Mouse (Mus musculus) ES-E14 (cell line): Measurements from ENCODE around the gene Syap1. TPM values are rescaled to one million over a fixed set of nuclear protein-coding genes. Genes with fewer than 3 reads are reported as not detected.
"Not testable (repeated sequence)": the region's sequence is repeated elsewhere in the genome, so short reads cannot be mapped to it uniquely, and the experiment has no call there.

Source experiments
- DNase-seq: peaks from one replicate; pipeline ENCODE4 v3.0.0-alpha.2; 2013; ENCODE audit warnings: low read depth, low spot score
- H3K27ac ChIP-seq: 2 replicates; pipeline ENCODE4 v1.5.1; 2012; ENCODE audit warnings: low read depth, mild to moderate bottlenecking, low read length, moderate library complexity, mixed read lengths; ENCODE audit not compliant: poor library complexity, insufficient read depth, severe bottlenecking
- H3K36me3 ChIP-seq: 2 replicates; pipeline ENCODE4 v1.6.1; 2012; ENCODE audit warnings: mild to moderate bottlenecking, low read length, moderate library complexity, mixed read lengths; ENCODE audit not compliant: control insufficient read depth, poor library complexity, insufficient read depth, severe bottlenecking
- H3K4me1 ChIP-seq, 2 experiments: fragments of 150-350 bp in 1 of 2; sonication (generic) in 1 of 2; 2 replicates each; pipeline ENCODE4 v1.6.1; 2012; ENCODE audit warnings: low read length in 2 of 2, mild to moderate bottlenecking in 1 of 2, mixed read lengths in 1 of 2; ENCODE audit not compliant: control insufficient read depth in 2 of 2, insufficient read depth in 2 of 2, poor library complexity in 1 of 2
- H3K4me3 ChIP-seq, 2 experiments: fragments of 150-350 bp in 1 of 2; sonication (generic) in 1 of 2; 2 replicates each; pipeline ENCODE4 v1.5.1; 2012; ENCODE audit warnings: low read length in 2 of 2, low read depth in 1 of 2, mild to moderate bottlenecking in 1 of 2, mixed read lengths in 1 of 2; ENCODE audit not compliant: insufficient read depth in 1 of 2, poor library complexity in 1 of 2, severe bottlenecking in 1 of 2
- H3K9ac ChIP-seq: 2 replicates; pipeline ENCODE4 v1.6.1; 2012; ENCODE audit warnings: low read depth, mild to moderate bottlenecking, low read length, mixed read lengths; ENCODE audit not compliant: poor library complexity, insufficient read depth, severe bottlenecking
- H3K9me3 ChIP-seq: fragments of 150-350 bp; sonication (generic); 2 replicates; pipeline ENCODE4 v1.6.1; 2012; ENCODE audit warnings: low read depth, mild to moderate bottlenecking, low read length; ENCODE audit not compliant: control insufficient read depth, insufficient read depth
- CHD2 ChIP-seq: IDR thresholded peaks from 2 replicates; pipeline ENCODE4 v1.6.1; 2014; ENCODE audit warnings: mild to moderate bottlenecking, low read depth, low read length, inconsistent platforms
- HCFC1 ChIP-seq: IDR thresholded peaks from 2 replicates; pipeline ENCODE4 v1.6.1; 2012; ENCODE audit warnings: low read length, inconsistent platforms, borderline replicate concordance; ENCODE audit not compliant: insufficient read depth
- MAFK ChIP-seq: IDR thresholded peaks from 2 replicates; pipeline ENCODE4 v1.6.1; 2014; ENCODE audit warnings: mild to moderate bottlenecking, low read depth, low read length, inconsistent platforms; ENCODE audit not compliant: insufficient read depth
- ZC3H11A ChIP-seq: IDR thresholded peaks from 2 replicates; pipeline ENCODE4 v1.6.1; 2012; ENCODE audit warnings: low read depth, mild to moderate bottlenecking, inconsistent platforms, low read length, borderline replicate concordance
- ZNF384 ChIP-seq: IDR thresholded peaks from 2 replicates; pipeline ENCODE4 v1.6.1; 2012; ENCODE audit warnings: low read depth, low read length, inconsistent platforms
- in situ Hi-C, 2 experiments: fragments of 600-800 bp; cut with MboI; formaldehyde crosslinking; loops; one replicate each; pipeline ENCODE4 v1.15.1; 2025; ENCODE audit warnings: low sequenced_read_pairs in 2 of 2, inconsistent platforms in 1 of 2; ENCODE audit not compliant: unreplicated experiment in 2 of 2
- total RNA-seq: library from RNA; depleted of rRNA; stranded (reverse); fragments of 300-350 nt; gene quantifications from 2 replicates; pipeline ENCODE4 v1.2.3, GENCODE M21; 2012

The Syap1 gene
- total RNA-seq, 1 experiment, result 11.8 TPM

- peak overlapping the region in 1 of 2 experiments; percentile 17; a peak in 1 of 4 replicates for H3K4me3 ChIP-seq
- DNase-seq, result no peak
- no peaks in the 10 kb centered on the region for H3K9me3 ChIP-seq
- H3K36me3 ChIP-seq, result no peaks in the 10 kb centered on the region
- in situ Hi-C loops, result no loop called here
- H3K9ac ChIP-seq, result no peak overlapping the region
- H3K27ac ChIP-seq, result no peak overlapping the region
- H3K4me1 ChIP-seq, result no peaks in the 10 kb centered on the region; a peak in 1 of 4 replicates
- TF ChIP-seq ZNF384 (no peak), HCFC1 (no peak), ZC3H11A (no peak), CHD2 (no peak), MAFK (no peak)
These were observed 43.7 kb downstream of the Syap1 start for GRCm38 (mm10) chrX:162844447-162845100.

DNA sequence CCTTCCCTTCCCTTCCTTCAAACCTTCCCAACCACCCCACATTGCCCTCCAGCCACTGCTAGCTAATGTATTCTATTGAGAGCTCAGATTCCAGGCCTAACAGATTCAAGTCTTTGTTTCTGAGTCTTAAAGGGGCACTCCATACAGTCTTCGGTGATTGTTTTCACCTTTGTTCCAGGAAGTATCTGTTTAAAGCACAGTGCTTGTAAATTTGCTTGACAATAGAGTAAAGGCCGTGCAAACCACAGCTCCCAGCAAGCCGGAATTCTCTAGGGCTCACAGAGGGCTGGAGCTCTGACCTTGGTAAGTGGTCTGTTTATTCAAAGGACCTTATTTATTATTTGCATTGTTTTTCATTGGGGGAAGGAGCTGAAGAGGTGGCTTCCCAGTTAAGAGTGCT is 56.1 kb downstream of the Syap1 start:
- Histone ChIP-seq H3K36me3 (no peaks in the 10 kb centered on the region), H3K27ac (peak overlapping the region; percentile 90; the same call in 1 of the 2 replicates), H3K4me3 (peak overlapping the region in 1 of 2 experiments; percentile 40; a peak in 1 of 4 replicates), H3K9me3 (no peaks in the 10 kb centered on the region), H3K4me1 (peaks cover 3 to 12% of the 10 kb centered on the region in 2 experiments; a peak in 2 of 4 replicates), H3K9ac (no peak overlapping the region)
- TF ChIP-seq CHD2 (peak; percentile 56; the same call in 1 of the 2 replicates), MAFK (no peak), ZNF384 (no peak), ZC3H11A (no peak), HCFC1 (no peak)
- DNase-seq, result peak; percentile 70
- in situ Hi-C loops, result no loop called here

- TF ChIP-seq CHD2, result no peak
These were observed 56.7 kb downstream of the Syap1 start for GRCm38 (mm10) chrX:162831542-162831941.

DNA sequence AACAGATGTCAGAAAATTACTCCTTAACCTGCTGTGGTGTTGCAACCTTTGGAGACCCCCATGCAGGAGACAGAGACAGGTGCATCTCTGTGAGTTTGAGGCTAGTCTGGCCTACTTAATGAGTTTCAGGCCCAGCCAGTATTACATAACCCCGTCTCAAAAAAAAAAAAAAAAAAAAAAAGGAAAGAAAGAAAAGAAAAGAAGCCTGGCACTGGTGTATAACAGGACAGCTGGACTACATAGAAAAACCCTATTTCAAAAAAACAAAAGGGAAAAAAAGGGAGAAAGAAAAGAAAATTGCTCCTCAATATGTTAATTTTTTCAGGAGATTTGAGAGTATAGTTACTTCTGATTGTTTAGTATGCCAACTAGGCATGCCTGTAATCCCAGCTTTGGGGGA is 57.2 kb downstream of the Syap1 start:
- Histone ChIP-seq H3K9me3 (no peaks in the 10 kb centered on the region), H3K4me1 (peaks cover 3 to 12% of the 10 kb centered on the region in 2 experiments; a peak in 2 of 4 replicates), H3K36me3 (no peaks in the 10 kb centered on the region; the same call in 1 of the 2 replicates), H3K4me3 (0 out of 4 replicates have a peak overlapping the region, but pooled peaks of 1 of the 2 experiments have one; percentile 14), H3K27ac (peak overlapping the region; percentile 90), H3K9ac (no peak overlapping the region)
- in situ Hi-C loops, result no loop called here
- DNase-seq, result no peak
- TF ChIP-seq ZNF384 (0 out of 2 replicates have a peak, but pooled peaks have one; percentile 65), CHD2 (no peak)

More at GRCm38 (mm10) chrX:162831542-162831941, 56.7 kb downstream of the Syap1 start:
- peak overlapping the region; percentile 25 to 40; a peak in 2 of 4 replicates for H3K4me3 ChIP-seq
- H3K9ac ChIP-seq, result peak overlapping the region; percentile 38; the same call in 1 of the 2 replicates
- H3K36me3 ChIP-seq, result no peaks in the 10 kb centered on the region; the same call in 1 of the 2 replicates
- in situ Hi-C loops, result no loop called here
- peaks cover 3 to 12% of the 10 kb centered on the region in 2 experiments; a peak in 2 of 4 replicates for H3K4me1 ChIP-seq
- no peak for DNase-seq
- H3K27ac ChIP-seq, result peak overlapping the region; percentile 90
- H3K9me3 ChIP-seq, result no peaks in the 10 kb centered on the region

GRCm38 (mm10) chrX:162830313-162830712 is 57.9 kb downstream of the Syap1 start:
- H3K9ac ChIP-seq, in situ Hi-C loops, H3K36me3 ChIP-seq, DNase-seq, H3K9me3 ChIP-seq: not testable (repeated sequence)
- H3K4me3 ChIP-seq, result peak overlapping the region in 1 of 2 experiments; percentile 90; a peak in 1 of 4 replicates
- peak; percentile 60 for TF ChIP-seq ZNF384
- peaks cover 3 to 12% of the 10 kb centered on the region in 2 experiments; a peak in 2 of 4 replicates for H3K4me1 ChIP-seq
- peak overlapping the region; percentile 90; the same call in 1 of the 2 replicates for H3K27ac ChIP-seq
